Mouse (Mus musculus) cerebral cortex, adult 2 months (tissue): ENCODE results near the gene Atad2b.

Source experiments
- WGBS: fragments of 180-500 bp; shearing (Covaris S2); methylation state at CpG from one replicate; pipeline ENCODE4 v1.1.7; 2018; 5-methylcytosine and 5-hydroxymethylcytosine counted together

Atad2b gene

GRCm38 (mm10) chr12:4911716-4912115, 5.4 kb upstream of the Atad2b start:
- 63% methylated on average over 4 of the region's 4 CpGs for WGBS

- WGBS: 71% methylated on average over 3 of the region's 3 CpGs
Observed at GRCm38 (mm10) chr12:4914441-4914840, 2.7 kb upstream of the Atad2b start.

GRCm38 (mm10) chr12:4914944-4915343, 2.2 kb upstream of the Atad2b start:
- 93% methylated on average over 3 of the region's 3 CpGs for WGBS

DNA sequence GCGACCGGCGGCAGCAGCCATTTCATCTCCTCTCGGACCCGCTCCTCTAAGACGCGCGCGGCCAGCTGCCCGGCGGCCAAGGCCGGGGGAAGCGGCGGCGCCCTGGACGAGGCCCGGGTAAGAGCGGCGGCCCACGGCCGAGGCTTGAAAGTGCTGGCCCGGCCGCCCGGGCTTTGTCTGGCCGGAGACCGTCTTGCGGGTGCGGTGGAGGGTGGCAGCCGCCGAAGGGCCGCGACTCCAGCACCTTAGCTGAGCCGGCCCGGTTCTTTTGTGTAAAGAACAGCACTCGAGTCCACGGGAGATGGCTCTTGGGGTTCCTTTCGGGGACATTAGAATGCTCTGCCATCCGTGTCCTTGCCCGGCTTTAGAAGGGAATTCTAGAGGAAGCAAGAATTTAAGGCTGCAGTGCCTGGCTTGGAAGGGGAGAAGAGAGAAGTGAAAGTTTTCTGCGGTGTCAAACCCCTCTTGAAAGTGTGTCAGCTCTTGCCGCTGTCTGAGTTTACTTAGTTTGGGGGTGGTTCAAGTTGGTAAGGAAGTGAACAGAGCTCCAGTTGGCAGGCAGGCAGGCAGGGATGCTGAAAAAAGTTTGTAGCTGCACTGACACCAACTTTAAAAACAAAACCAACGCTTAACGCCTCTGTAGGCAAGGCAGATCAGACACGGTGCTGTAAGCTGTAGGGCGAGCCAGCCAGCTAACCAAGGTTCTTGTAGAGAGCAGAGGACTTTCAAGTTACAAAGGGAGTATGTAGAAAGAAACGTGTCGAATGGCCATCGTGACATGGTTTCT, 845 bp downstream of the Atad2b start:
- under 1% methylated on average over 48 of the region's 48 CpGs for WGBS

GRCm38 (mm10) chr12:4928197-4928596, 11.0 kb downstream of the Atad2b start:
- 79% methylated on average over 2 of the region's 2 CpGs for WGBS

- 95% methylated on average over 3 of the region's 3 CpGs for WGBS
Observed at GRCm38 (mm10) chr12:4930820-4931548, 13.8 kb downstream of the Atad2b start.

DNA sequence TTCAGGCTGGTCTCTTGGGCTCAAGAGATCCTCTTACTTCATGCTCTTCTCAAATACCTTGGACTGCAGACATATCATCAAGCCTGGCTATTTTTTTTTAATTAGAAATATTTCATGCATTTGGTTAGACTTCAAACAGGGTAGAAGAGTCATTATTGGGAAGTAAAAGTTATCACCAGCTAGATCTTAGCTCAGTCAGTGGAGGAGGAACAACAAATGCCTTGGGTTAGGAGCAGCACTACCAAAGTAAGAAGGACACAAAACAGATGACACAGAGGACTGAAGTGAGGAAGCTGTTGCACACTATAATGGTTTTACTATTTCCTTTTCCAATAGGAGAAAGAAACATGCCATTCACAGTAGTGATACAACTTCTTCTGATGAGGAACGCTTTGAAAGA, 35.1 kb downstream of the Atad2b start:
- WGBS: 88% methylated on average over 1 of the region's 1 CpGs

DNA sequence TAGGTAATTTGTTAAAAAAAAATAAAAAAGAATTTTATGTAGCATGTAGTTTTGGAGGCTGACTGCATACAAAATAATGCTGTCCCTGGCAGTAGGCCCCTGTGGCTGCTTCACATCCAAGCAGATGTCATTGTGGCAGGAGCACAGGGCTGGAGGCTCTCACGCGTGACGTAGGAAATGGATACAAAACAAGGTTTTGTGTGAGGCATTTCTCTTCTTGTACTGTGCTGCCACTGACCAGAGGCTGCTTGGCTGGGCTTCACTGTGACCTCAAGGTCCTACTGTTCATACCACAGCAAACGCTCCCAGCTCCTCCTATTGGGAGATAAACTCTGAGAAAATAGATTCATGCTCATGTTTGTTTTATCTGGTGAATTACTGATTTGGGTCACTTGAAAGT, 36.0 kb downstream of the Atad2b start:
- WGBS: 61% methylated on average over 4 of the region's 4 CpGs

GRCm38 (mm10) chr12:4972939-4973338, 55.8 kb downstream of the Atad2b start:
- 52% methylated on average over 1 of the region's 1 CpGs for WGBS

DNA sequence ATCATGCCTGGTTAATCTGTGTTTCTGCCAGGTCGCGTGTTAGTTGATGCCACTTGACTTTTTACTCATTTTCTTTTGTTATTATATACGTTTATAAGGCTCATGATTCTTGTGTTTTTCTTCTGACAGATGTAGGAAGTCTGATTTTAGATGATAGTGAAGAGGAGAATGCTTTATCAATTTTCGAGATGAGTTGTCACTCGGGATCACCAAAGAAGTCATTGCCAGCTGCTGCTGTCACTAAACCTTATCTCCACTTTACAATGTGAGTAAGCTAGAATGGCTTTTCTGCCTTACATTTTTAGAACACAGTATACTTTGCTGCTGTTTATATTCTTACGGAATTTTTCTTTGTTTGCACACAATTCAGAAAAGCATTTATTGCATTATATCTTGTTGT, 61.2 kb downstream of the Atad2b start:
- 93% methylated on average over 6 of the region's 6 CpGs for WGBS

DNA sequence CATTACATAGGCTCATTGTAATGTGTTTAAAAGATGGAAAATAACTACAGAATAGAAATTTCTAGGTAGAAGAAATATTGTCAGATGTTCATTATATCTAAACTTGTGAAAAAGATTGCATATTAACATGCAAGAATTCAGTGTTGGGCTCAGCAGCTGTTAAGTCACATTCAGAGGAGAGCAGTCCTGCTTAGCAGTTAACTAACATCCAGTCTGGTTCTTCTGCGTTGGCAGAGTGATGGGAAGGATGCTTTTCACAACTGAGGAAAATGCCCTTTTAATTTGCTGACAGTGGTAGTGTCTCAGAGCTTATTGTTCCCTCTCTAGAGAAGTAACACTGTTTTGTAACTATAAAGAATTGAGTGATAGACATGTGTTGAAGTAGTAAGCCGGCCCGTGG, 88.2 kb downstream of the Atad2b start:
- WGBS: 34% methylated on average over 3 of the region's 3 CpGs

DNA sequence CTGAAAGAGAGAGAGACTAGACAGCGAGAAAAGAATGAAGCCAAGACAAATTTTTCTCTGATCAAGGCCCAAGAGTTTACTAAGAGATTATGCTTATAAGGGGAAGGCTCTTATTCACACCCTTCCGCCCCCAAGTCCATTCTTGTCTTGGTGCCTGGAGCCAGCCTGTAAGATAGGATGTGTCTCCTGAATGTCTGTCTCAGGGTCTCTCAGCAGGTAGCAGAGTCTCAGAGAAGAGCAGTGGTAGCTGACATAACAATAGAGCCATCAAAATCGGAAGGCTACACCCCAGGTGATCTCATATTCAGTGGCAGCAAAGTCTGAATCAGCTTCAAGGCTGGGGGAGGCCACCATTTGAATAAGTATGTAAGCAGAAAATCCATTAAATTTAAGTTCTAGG, 88.6 kb downstream of the Atad2b start:
- 53% methylated on average over 3 of the region's 3 CpGs for WGBS

DNA sequence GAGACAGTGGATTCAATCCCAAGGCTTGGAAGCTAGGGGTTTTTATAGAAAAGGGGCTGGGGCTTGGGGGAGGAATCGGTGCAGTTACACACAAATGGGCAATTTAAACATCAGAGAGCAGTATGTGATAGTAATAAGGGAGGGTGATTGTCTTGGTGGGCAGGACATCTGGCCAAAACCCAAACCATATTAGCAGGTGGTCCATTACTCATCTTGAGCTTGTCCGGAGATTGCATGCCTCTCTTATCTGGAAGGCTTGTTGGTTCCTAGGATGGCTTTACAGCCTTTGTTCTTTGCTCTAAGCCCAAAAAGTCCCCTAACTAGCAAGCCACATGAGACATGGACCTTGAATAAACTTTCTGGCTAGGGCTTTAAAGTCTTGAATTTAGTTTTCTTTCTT, 91.5 kb downstream of the Atad2b start:
- WGBS: 78% methylated on average over 2 of the region's 2 CpGs

DNA sequence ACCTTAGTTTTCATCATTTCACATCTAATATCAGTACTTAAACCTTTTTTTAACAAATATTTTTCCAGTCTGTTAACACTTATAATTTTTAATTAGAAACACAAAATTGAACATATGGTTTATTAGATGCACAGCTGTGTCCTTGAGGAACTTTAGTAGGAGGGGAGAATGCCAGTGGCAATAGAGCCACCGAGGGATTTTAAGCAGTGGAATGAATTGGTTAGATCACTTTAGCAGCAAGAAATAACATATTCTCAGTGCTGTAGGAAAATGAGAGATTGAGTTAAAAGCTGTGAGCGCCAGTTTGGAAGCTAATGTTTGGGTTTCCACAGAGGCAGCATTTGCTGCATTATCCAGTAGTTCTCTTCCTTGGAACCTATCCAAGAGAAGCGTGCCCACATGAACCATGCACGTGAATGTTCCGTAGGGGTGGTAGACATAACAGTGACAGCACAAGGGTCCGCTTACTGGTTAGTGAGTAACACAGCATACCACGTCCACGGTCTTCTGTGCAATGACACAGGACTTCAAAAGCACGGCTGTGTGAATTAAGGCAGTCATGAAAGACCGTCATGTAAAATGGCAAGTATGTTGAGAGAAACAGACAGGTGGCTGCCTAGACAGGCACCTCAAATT, 108.2 kb downstream of the Atad2b start:
- 55% methylated on average over 10 of the region's 10 CpGs for WGBS

- 52% methylated on average over 5 of the region's 5 CpGs for WGBS
Observed at GRCm38 (mm10) chr12:5029035-5029434, 111.9 kb downstream of the Atad2b start.

GRCm38 (mm10) chr12:5038008-5038407, 120.9 kb downstream of the Atad2b start:
- WGBS: 43% methylated on average over 2 of the region's 2 CpGs

DNA sequence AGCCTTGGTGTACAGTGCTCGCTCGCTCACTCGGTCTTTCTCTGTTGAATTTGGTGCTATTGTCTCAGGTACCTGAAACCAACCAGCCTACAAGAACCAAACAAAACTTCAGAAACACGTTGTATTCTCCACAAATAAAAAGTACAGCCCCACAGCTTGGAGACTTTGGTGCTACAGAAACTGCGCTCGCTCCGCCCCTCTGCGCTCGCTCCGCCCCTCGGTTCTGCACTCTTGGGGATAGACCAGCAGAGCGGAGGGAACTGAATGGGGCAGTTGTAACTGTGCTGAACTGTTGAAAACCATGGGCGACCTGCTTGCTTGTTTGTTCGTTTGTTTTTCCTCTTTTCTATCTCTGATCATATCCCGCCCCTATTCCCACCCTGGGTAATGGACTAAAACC, 127.0 kb downstream of the Atad2b start:
- WGBS: 91% methylated on average over 15 of the region's 15 CpGs

DNA sequence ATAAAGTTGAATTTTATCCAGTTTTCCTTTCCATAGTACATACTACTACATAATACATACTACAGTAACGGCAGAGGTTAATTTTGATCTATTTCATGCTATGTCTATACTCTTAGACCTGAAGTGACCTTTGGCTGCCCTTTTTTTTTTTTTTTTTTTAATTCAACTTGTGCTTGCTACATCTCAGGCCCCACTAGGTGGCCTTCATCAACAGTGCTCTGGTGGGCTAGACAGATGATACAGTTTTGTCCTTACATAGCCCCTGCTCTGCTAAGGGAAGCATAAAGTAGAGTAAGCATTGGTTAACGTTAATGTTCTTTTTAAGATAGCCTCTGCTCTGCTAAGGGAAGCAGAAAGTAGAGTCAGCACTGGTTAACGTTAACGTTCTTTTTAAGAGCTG, 131.0 kb downstream of the Atad2b start:
- 83% methylated on average over 4 of the region's 4 CpGs for WGBS

DNA sequence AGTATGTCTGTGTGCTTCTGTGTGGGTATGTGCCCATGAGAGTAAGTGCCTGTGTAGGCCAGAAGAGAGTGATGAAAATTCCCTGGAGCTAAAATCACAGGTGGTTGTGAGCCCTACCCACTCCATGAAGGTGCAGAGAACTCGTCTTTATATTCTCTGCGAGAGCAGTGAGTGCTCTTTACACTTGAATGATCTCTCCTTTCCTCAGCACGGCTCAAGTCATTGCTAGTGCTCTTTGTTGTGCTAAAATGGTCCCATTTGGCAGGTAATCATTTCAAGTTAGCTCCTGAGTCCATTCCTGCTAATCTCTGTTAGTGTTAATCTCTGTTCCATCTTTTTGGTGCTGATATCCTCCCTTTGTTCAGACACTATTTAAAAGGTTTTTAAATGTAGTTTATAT, 150.4 kb downstream of the Atad2b start:
- 63% methylated on average over 3 of the region's 3 CpGs for WGBS

DNA sequence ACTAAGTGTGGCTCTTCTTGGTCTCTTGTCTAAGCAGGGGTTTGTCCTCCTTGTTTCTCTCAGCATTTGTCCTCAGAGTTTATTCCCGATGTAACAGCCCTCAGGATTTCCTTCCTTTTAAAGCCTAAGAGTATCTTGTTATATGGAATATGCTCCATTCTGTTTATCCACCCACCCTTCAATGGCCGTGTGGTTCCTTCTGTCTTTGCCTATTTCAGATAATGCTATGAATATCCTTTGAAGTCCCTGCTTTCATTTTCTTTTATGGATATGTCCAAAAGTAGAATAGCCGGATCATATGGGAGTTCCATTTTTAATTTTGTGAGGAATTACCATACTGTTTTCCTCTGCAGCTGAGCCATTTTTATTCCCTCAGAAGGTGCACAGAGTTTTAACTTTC, 153.0 kb downstream of the Atad2b start:
- 42% methylated on average over 3 of the region's 3 CpGs for WGBS

GRCm38 (mm10) chr12:5073191-5073590, 156.0 kb downstream of the Atad2b start:
- WGBS: 57% methylated on average over 12 of the region's 12 CpGs

DNA sequence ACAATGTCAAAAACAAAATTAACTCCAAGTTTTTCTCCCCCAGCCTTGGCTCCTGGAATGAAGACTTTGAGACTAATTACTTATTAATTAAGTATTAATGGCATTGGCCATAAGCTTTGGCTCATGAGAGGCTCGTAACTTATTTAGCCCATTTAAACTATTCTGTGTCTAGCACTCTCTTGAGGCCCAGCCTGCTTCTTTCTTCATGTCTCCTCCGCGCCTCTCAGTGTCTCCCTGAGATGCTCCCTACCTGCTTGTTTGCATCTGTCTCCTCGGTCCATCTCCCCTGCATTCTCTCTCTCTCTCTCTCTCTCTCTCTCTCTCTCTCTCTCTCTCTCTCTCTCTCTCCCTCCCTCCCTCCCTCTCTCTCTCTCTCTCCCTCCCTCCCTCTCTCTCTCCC, 164.3 kb downstream of the Atad2b start:
- WGBS: 94% methylated on average over 4 of the region's 4 CpGs

- WGBS: 95% methylated on average over 5 of the region's 5 CpGs
Observed at GRCm38 (mm10) chr12:5084714-5085113, 167.6 kb downstream of the Atad2b start.
